Mouse (Mus musculus): ENCODE results near the gene Foxi3.

The Foxi3 gene

DNA sequence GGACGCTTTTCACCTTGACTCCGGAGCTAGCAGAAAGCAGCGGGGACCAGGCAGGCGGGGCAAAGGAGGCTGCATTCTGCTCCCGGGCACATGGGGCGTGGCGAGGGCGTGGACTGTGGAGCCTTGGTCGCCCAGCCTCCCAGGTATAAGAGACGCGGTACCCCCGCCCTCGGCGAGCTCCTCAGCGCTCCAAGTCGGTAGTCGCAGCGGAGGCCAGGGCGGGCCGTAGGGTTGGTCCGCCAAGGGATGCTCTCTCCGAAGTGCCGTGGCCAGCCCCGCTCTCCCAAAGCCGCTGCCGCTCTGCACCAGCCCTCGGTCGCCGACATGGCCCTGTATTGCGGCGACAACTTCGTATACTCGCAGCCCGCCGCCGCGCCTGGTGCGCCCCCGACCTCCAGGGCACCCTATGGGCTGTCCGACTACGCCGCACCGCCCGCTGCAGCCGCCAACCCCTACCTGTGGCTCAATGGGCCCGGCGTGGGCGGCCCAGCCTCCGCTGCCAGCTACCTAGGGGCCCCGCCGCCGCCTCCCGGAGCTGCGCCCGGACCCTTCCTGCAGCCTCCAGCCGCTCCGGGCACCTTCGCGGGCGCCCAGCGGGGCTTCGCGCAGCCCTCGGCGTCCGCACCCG lies at the start of gene Foxi3:
Foxi3 (plus strand) TSS at position 247 of the 628 bp plus-strand sequence.
- no peak for DNase-seq (ENCODE audit: low read depth, low spot score)

GRCm38 (mm10) chr6:70909572-70909971 lies 46.8 kb upstream of the Foxi3 start:
- DNase-seq (ENCODE audit: low read depth, low spot score) = no peak

DNA sequence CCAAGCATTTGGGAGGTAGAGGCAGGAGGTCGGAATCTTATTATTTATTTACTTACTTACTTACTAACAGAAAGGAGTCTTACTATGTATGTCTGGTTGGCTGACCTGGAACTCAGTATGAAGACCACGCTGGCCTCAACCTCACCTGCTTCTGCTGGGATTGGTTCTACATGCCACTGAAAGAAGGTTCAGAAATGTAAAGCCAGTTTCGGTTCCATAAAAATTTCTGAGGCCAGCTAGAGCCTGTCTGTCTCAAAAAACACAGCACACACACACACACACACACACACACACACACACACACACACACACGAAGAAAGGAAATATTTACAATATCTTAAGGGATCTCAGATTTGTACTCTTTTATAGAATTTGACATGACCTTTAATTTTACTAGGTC lies 46.0 kb upstream of the Foxi3 start:
- no peak for DNase-seq (ENCODE audit: low read depth, low spot score)

DNA sequence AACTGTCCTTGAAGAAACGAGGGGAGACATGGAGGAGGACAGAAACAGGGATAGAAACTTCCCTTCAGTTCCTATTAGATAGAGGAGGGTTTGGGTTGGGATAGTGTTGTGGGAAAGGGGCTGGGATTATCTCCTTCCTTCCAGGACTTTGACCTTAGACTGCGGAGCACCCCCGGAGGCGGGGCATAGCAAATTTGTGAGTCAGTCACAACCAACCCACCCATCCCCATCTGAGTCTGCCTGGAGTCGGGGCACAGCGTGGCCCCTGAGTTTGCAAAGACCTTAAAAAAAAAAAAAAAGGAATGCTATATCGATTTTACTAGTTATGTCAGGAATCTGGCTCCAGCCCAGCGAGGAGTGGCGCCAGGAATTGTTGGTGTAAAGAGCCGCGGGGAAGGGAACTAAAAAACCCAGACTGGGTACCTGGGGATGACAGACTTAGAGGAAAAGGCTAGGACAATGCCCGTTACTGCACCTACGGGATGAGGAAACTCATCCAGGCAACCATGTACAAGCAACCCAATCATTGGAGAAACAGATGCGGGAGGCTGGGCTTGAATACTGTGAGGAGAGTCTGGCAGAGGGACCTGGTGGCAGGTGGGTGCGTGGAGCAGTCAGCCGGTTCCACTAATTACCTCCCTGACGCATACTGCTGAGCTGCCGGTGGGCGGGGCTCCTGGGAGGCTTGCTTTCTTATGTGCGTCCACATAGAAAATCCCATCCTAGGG lies 44.5 kb upstream of the Foxi3 start:
- no peak for DNase-seq (ENCODE audit: low read depth, low spot score)

- no peak for DNase-seq (ENCODE audit: low read depth, low spot score)
Observed at GRCm38 (mm10) chr6:70912396-70912765, 44.0 kb upstream of the Foxi3 start.

DNA sequence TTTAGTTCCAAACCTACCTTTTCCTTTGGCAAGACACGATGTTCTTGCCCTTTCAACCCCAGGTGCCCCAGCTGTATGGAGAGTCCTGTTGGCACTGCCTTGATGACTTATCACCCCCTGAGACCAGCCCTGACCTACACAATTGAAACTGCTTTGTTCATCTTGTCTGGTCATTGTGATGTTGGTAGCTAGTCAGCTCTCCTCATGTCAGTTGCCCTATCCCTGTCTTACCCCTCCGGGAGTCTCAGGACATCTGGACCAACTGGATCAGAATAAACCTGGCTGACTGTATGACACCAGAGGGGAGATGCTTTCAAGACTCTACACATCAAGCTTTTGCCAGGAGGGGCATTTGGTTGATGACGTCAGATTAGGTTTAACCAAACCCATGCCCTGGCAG lies 37.5 kb upstream of the Foxi3 start, which contains the start of gene Tex37:
Tex37 (minus strand) TSS at position 101 of the 400 bp plus-strand sequence.
- DNase-seq (ENCODE audit: low read depth, low spot score) = no peak

DNA sequence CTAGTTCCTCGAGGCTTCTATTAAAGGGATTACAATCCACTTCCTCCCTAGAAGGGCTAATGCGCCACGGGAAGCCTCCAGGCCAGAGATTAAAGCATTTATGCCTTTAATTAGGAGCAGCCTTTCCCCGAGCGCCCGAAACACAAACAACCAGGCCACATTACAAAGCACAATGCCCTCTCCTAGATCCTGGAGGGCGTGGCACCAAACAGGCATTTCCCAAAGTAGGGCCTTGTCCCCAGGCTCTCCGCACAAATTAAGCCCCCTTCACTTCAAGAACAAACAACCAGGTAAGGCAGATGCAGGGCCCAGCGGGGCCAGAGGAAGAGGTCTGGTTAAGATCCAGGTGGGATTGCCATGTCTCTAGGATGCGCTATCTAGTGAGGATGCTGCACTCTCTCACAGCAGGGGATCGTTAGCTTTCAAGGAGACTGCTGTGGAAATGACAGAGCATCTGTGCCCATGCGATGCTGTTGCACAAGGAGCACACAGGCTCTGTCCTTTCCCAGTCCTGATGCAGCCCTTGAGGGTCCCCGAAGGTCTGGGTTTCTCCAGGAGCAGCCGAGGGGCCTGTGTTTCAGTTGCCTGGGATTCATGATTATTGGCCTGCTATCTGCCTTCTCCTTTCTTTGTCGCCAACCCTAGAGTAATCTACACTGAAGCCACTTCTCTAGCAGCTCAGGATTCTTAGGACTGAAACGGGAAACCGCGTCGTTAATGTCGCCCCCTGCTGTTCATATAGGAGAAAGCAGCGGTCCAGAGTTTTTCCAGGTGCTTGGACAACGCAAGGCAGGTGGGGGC lies 34.9 kb upstream of the Foxi3 start:
- no peak for DNase-seq (ENCODE audit: low read depth, low spot score)

GRCm38 (mm10) chr6:70931801-70932200 lies 24.5 kb upstream of the Foxi3 start:
- no peak for DNase-seq (ENCODE audit: low read depth, low spot score)

DNA sequence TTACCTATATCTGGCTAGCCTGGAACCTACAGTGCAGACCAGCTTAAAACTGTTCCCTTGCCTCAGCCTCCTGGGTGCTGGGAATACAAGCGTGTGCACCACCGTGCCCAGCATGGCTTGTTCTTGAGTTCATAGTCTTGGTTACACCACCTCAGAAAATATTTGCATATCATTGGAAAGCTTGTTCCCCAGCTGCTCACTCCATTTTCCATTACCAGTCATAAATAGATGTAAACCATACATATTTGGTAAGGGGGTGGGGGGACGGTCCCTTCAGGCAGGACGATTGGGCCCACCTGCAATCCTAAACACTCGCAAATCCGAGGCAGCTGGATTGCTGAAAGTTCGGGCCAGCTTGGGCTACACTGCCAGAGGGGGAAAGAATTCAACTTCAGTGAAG lies 3.1 kb upstream of the Foxi3 start:
- no peak for DNase-seq (ENCODE audit: low read depth, low spot score)

DNA sequence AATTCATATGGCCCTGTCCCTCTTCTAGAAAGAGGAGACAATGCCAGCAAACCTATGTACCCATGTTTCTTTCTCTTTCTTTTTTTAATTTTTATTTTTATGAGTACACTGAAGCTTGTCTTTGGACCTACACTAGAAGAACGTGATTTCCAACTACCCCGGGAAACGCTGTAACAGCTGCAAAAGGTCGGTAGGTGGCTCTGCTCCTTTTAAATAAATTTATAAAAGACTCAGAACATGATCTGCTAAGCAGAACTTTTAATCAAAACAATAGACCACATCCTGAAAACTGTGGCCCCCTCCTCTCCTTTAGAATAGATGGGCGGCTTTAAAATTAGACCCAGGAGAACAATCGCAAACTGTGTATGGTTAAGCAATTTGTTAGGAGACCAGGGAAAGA lies 2.3 kb upstream of the Foxi3 start:
- no peak for DNase-seq (ENCODE audit: low read depth, low spot score)

DNA sequence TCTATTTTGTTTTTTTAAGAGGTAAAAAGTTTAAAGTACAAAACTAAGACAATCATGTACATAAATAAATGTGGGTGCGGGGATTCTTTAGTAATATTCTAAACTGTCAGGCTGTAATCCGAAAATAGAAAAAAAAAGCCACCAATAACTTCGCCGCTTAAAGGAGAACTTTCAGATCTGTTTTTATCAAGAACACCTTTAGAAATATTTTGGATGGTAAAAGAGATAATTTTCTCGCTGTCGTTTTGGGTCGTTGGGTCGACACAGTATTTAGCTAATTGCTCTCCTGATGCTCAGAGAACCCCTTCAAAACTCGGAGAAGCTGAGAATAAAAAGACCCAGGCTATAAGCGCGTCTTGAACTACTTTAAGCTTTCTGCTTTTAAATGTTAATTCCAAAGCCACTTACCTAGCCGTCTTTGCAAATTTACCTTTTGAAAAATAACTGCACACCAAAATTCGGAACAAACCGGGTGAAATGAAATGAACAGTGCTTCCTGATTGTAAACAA lies 985 bp upstream of the Foxi3 start:
- DNase-seq (ENCODE audit: low read depth, low spot score) = no peak

DNA sequence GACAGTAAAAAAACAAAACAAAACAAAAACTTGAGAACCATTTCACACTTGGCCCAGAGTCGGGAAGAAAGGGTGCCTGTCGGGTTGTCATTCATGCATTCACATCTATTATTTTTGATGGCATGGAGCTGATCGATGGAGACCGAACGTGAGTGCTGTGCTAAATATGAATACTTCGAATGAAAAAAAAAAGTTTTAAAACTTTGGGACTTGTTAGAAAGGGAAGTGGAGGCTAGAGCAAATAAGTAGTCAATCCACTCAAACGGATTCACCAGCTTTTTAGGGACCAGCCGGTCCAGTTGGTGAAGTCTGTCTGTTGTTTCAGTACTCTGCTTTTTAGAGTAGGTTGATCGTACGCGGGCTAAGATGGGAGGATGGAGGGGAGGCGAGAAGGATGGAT lies 490 bp upstream of the Foxi3 start:
- no peak for DNase-seq (ENCODE audit: low read depth, low spot score)

- no peak for DNase-seq (ENCODE audit: low read depth, low spot score)
Observed at GRCm38 (mm10) chr6:70956936-70957335, 605 bp downstream of the Foxi3 start.

DNA sequence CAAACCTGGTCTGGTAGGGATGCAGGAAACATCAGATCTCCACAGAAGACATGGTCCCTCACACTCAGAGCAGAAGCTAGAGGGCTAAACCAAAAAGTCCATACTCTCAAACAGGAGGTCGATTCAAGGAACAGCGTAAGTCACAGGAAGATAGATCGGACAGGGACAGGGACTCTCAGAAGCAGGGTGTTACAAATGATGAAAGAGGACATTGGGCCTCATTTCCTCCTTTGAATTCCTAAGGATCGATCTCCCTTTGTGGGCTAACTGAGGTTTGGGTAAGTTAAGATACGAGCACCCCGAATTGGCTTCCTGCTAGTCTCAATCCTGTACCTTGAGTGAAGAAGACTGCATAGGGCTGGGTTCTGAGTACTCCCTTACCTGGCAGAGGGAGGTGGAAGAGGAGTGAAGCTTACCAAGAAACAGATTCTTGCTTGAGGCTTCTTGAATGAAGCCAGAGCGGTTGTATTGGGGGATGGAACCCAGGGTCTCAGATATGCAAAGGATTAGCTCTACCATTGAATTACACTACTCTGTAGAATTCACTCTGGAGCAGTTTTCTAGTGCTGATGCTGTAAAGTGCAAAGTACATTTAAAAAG lies 1.1 kb downstream of the Foxi3 start:
- DNase-seq (ENCODE audit: low read depth, low spot score) = no peak

GRCm38 (mm10) chr6:70964116-70964830 lies 7.9 kb downstream of the Foxi3 start:
- peak; percentile 54 for DNase-seq (ENCODE audit: low read depth, low spot score)

DNA sequence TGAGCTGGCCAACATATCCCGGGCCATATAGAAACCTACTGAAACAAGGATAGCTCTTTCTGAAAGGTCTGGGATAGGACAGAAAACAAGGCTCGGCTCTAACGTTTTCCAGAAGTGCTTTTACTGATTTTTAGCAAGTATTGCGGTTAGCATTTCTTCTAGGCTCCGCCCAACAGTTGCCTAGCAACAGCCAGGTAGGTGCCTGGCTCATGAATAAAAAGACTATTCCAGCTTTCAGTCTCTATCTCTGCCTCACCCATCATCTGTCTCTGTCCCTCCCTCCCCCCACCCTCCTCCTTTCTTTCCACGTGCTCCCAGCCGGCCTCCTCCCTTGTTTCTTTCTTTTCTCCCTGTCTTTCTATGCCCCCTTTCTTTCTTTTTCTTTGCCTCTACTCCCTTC lies 9.4 kb downstream of the Foxi3 start:
- no peak for DNase-seq (ENCODE audit: low read depth, low spot score)

DNA sequence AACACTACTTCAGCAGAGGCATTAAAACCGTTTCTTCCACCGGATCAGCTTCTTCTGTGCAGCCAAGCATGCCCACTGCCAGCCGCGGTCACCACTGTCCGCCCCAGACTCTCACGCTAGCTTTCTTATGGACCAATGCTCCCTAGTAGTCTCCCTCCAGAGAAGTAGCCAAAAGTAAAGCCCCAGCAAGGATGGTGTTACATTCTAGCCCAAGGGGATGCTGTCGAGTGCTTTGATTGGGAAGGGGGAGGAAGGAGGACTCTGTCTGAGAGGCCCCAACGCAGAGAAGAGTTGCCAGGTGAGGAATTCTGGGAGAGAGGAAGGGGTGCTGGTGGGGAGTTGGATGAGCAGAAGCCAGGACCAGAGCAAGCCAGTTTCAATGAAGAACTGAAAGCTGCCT lies 11.1 kb downstream of the Foxi3 start:
- no peak for DNase-seq (ENCODE audit: low read depth, low spot score)

GRCm38 (mm10) chr6:70968291-70968690 lies 12.0 kb downstream of the Foxi3 start:
- DNase-seq (ENCODE audit: low read depth, low spot score) = no peak

DNA sequence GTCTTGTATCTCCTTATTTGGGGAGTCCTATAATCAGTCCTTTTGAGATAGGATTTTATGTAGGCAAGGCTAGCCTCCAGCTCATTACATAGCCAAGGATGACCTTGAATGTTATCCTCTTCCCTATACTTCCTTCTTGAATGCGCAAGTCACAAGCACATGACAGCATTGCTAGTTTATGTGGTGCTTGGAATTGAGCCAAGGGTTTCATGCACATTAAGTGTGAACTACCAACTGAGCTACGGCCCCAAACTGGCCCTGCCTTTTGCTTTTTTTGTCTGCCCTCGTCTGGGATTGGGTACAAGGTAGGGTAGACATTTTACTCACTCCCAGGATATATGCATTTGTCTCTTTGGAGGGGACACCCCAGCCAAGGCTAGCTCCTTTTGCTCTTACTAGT lies 16.7 kb downstream of the Foxi3 start:
- no peak for DNase-seq (ENCODE audit: low read depth, low spot score)

GRCm38 (mm10) chr6:70981036-70981435 lies 24.7 kb downstream of the Foxi3 start:
- DNase-seq (ENCODE audit: low read depth, low spot score) = no peak

DNA sequence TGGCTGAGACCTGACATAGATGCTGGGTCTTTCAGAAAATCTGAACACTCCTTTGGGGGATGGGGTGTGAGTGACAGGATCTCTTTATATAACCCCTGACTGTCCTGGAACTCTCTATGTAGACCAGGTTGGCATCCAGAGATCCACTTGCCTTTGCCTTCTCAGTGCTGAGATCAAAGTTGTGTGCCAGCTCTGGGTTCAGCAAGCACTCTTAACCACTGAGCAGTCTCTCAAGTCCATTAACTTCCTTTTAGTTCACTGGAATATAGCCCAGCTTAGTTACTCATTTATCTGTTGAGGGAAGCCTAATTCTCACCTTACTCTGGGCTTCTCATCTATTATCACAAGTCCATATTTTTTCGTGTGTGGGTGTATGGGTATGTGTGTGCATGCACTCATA lies 26.1 kb downstream of the Foxi3 start:
- DNase-seq (ENCODE audit: low read depth, low spot score) = no peak

Data from WW6 (cell line).